Comparison of ENCODE assay signal across 9 mouse cellular contexts in the genomic region with DNA sequence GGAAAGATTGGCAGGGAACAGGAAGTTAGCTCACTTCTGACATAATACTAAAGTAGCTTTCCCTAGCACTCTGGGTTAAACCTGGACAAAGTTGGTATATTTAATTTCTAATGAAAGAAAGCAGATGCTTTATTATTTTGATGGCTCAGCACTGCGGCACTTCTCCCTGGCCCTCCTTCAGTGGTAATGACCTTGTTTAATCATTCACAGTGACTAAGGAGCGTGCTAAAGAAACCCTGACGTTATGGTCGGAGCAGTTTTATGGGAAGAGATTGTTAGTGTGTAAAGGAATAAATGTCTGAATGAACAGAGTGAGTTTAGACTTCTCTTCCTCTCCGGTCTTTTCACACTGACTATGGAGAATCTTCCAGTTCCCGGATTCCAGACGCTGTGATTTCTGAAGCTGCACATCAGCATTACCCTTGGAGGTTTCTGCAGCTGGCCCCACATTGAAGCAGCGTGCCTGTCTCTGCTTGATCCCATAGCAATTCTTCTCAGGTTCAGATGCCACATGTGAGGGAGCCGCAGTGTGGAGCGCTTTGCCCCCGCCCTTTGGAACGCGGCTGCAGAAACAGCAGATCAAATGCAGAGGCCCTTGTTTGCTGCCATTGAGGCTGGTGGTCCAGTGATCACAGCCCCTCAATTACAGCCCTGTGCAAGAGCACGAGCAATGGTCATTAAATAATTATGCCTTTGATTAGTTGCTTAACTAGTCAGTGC.
DNase-seq lines count a peak whose midpoint lies in the region; ATAC-seq and TF ChIP-seq lines count a peak whose summit lies in the region.
"Had no signal": no experiment of that assay in that cellular context is flagged by ENCODE, and none has a peak within 500 bp of the region (broad histone marks: within the 10 kb centered on the region; RNA-seq: fewer than 3 reads in every experiment).

No protein-coding gene starts in this region.

- no peak for ATAC-seq in forebrain, embryonic 15.5 days (replicated peaks)
- ATAC-seq in hindbrain, embryonic 15.5 days (ENCODE audit: low FRiP score, low read depth) = no peak
- no peak for ATAC-seq in stomach, postnatal 0 days (ENCODE audit: low FRiP score, low TSS enrichment)

- no peak for TF ChIP-seq CTCF in stomach, postnatal 0 days (IDR thresholded peaks at IDR 0.05; ENCODE audit: low read depth)

- H3K4me3 ChIP-seq in forebrain, embryonic 10.5 days = no peak overlapping the region
- no peak overlapping the region for H3K4me3 ChIP-seq in forebrain, embryonic 15.5 days
- no peak overlapping the region for H3K4me3 ChIP-seq in hindbrain, embryonic 15.5 days
- H3K4me3 ChIP-seq in stomach, postnatal 0 days (ENCODE audit: low read depth, low read length) = no peak overlapping the region

- TF ChIP-seq EP300 in stomach, postnatal 0 days (optimal IDR thresholded peaks at IDR 0.05) = no peak

- peak; percentile 21 for DNase-seq in forebrain, embryonic 10.5 days (ENCODE audit: extremely low spot score, low spot score)
- DNase-seq in kidney, postnatal 10 days = peak; percentile 34
- DNase-seq in neural tube, embryonic 10.5 days (ENCODE audit: extremely low spot score, low spot score) = peak; percentile 34
- no peak for DNase-seq in heart, adult 8-10 months (ENCODE audit: low spot score)
- DNase-seq in stomach, postnatal 0 days (ENCODE audit: low spot score) = no peak
- DNase-seq in right cerebral cortex, adult 18-20 months = no peak
- DNase-seq: gastrocnemius, postnatal 14 days had no signal

- H3K4me1 ChIP-seq in forebrain, embryonic 10.5 days = peaks cover 20% of the 10 kb centered on the region
- no peaks in the 10 kb centered on the region for H3K4me1 ChIP-seq in forebrain, embryonic 15.5 days
- H3K4me1 ChIP-seq in hindbrain, embryonic 15.5 days (replicated peaks) = peaks cover 8% of the 10 kb centered on the region; the same call in 1 of the 2 replicates
- no peaks in the 10 kb centered on the region for H3K4me1 ChIP-seq in stomach, postnatal 0 days (replicated peaks; ENCODE audit: control insufficient read depth, insufficient read depth)

- H3K27ac ChIP-seq in forebrain, embryonic 10.5 days = no peak overlapping the region
- H3K27ac ChIP-seq in forebrain, embryonic 15.5 days (replicated peaks) = no peak overlapping the region
- H3K27ac ChIP-seq in hindbrain, embryonic 15.5 days (replicated peaks) = peak overlapping the region; percentile 32; the same call in 1 of the 2 replicates
- H3K27ac ChIP-seq in stomach, postnatal 0 days (replicated peaks) = no peak overlapping the region

- H3K4me2 ChIP-seq in forebrain, embryonic 15.5 days (replicated peaks) = no peak overlapping the region
- no peak overlapping the region for H3K4me2 ChIP-seq in hindbrain, embryonic 15.5 days
- no peak overlapping the region for H3K4me2 ChIP-seq in stomach, postnatal 0 days (replicated peaks; ENCODE audit: low read depth)

- WGBS in forebrain, embryonic 10.5 days = 67% methylated on average over 14 of the region's 14 CpGs
- WGBS in forebrain, embryonic 15.5 days = 40% methylated on average over 14 of the region's 14 CpGs
- 31% methylated on average over 14 of the region's 14 CpGs for WGBS in hindbrain, embryonic 15.5 days
- WGBS in stomach, postnatal 0 days = 58% methylated on average over 14 of the region's 14 CpGs

- no peaks in the 10 kb centered on the region for H3K36me3 ChIP-seq in forebrain, embryonic 10.5 days (replicated peaks)
- no peaks in the 10 kb centered on the region for H3K36me3 ChIP-seq in forebrain, embryonic 15.5 days
- no peaks in the 10 kb centered on the region for H3K36me3 ChIP-seq in hindbrain, embryonic 15.5 days
- no peaks in the 10 kb centered on the region for H3K36me3 ChIP-seq in stomach, postnatal 0 days (ENCODE audit: control insufficient read depth, insufficient read depth, low read length)

- H3K9ac ChIP-seq in forebrain, embryonic 15.5 days (replicated peaks) = no peak overlapping the region
- H3K9ac ChIP-seq in hindbrain, embryonic 15.5 days = no peak overlapping the region
- H3K9ac ChIP-seq in stomach, postnatal 0 days (ENCODE audit: low read length) = no peak overlapping the region

- H3K9me3 ChIP-seq in forebrain, embryonic 10.5 days = no peaks in the 10 kb centered on the region
- H3K9me3 ChIP-seq in forebrain, embryonic 15.5 days = no peaks in the 10 kb centered on the region
- no peaks in the 10 kb centered on the region for H3K9me3 ChIP-seq in hindbrain, embryonic 15.5 days
- no peaks in the 10 kb centered on the region for H3K9me3 ChIP-seq in stomach, postnatal 0 days (ENCODE audit: control insufficient read depth, low read length)

- H3K27me3 ChIP-seq in forebrain, embryonic 10.5 days (ENCODE audit: poor library complexity, severe bottlenecking) = peaks cover 33% of the 10 kb centered on the region
- H3K27me3 ChIP-seq in forebrain, embryonic 15.5 days = no peaks in the 10 kb centered on the region; the same call in 1 of the 2 replicates
- H3K27me3 ChIP-seq in hindbrain, embryonic 15.5 days = no peaks in the 10 kb centered on the region
- no peaks in the 10 kb centered on the region for H3K27me3 ChIP-seq in stomach, postnatal 0 days (ENCODE audit: control insufficient read depth, insufficient read depth, low read length)

Comparison
In these comparisons a context has a peak if more than half of its experiments do, and no peak if none do; other contexts are left out.
1. DNase-seq: peak in forebrain, embryonic 10.5 days (single experiment), kidney, postnatal 10 days (single experiment) and neural tube, embryonic 10.5 days (single experiment); none in heart, adult 8-10 months (single experiment), stomach, postnatal 0 days (single experiment) and right cerebral cortex, adult 18-20 months (single experiment).